Mouse (Mus musculus) neural tube, embryonic 14.5 days (tissue): ENCODE results near the gene Bmper. TPM values are rescaled to one million over a fixed set of nuclear protein-coding genes. Genes with fewer than 3 reads are reported as not detected.

Source experiments
- ATAC-seq: fragments of 200-750 bp; cut with Nextera tagmentation; 2 replicates; pipeline ENCODE4 v1.8.0; 2017; ENCODE audit warnings: low read depth, mild to moderate bottlenecking, moderate TSS enrichment, moderate library complexity
- H3K27ac ChIP-seq: fragments of 300-500 bp; sonication (generic); 2 replicates; pipeline ENCODE4 v1.5.1; 2014; ENCODE audit warnings: low read depth, mild to moderate bottlenecking, control low read depth, low read length, moderate library complexity, mixed read lengths
- H3K27me3 ChIP-seq: fragments of 300-500 bp; sonication (generic); 2 replicates; pipeline ENCODE4 v1.6.1; 2014; ENCODE audit warnings: low read length; ENCODE audit not compliant: control insufficient read depth, insufficient read depth
- H3K36me3 ChIP-seq: fragments of 300-500 bp; sonication (generic); 2 replicates; pipeline ENCODE4 v1.6.1; 2014; ENCODE audit warnings: low read length, mixed read lengths; ENCODE audit not compliant: control insufficient read depth, insufficient read depth
- H3K4me1 ChIP-seq: fragments of 300-500 bp; sonication (generic); 2 replicates; pipeline ENCODE4 v1.6.1; 2014; ENCODE audit warnings: low read length; ENCODE audit not compliant: control insufficient read depth, insufficient read depth
- H3K4me2 ChIP-seq: fragments of 300-500 bp; sonication (generic); 2 replicates; pipeline ENCODE4 v1.6.1; 2014; ENCODE audit warnings: mild to moderate bottlenecking, low read depth, low read length, control low read depth
- H3K4me3 ChIP-seq: fragments of 300-500 bp; sonication (generic); 2 replicates; pipeline ENCODE4 v1.5.1; 2014; ENCODE audit warnings: low read depth, low read length, control low read depth, mixed read lengths
- H3K9ac ChIP-seq: fragments of 300-500 bp; sonication (generic); replicated peaks from 2 replicates; pipeline ENCODE4 v1.6.1; 2014; ENCODE audit warnings: low read depth, mild to moderate bottlenecking, control low read depth, low read length, mixed read lengths
- H3K9me3 ChIP-seq: fragments of 300-500 bp; sonication (generic); 2 replicates; pipeline ENCODE4 v1.6.1; 2016; ENCODE audit warnings: low read length; ENCODE audit not compliant: control insufficient read depth
- WGBS: fragments of 180-500 bp; shearing (Covaris S2); extraction: QIAGEN DNeasy Blood & Tissue Kit; methylation state at CpG from one replicate; pipeline ENCODE4 v1.1.7; 2014; 5-methylcytosine and 5-hydroxymethylcytosine counted together
- polyA plus RNA-seq: library from polyadenylated mRNA; unstranded; fragments of >200 nt; fragmentation: Nextera tagmentation; extraction: Ambion mirVana; gene quantifications from 2 replicates; pipeline ENCODE4 v1.2.1, GENCODE M21; 2014

The Bmper gene
- polyA plus RNA-seq, 1 experiment from 2014 or later, result 10.4 TPM

GRCm38 (mm10) chr9:23485851-23486250 is 263.0 kb downstream of the Bmper start:
- H3K27ac ChIP-seq, result no peak overlapping the region
- 80% methylated on average over 4 of the region's 4 CpGs for WGBS
- H3K9ac ChIP-seq, result no peak overlapping the region
- H3K4me2 ChIP-seq, result no peak overlapping the region
- H3K27me3 ChIP-seq, result no peaks in the 10 kb centered on the region
- H3K4me1 ChIP-seq, result no peaks in the 10 kb centered on the region
- H3K9me3 ChIP-seq, result no peaks in the 10 kb centered on the region
- H3K36me3 ChIP-seq, result no peaks in the 10 kb centered on the region
- no peak overlapping the region for H3K4me3 ChIP-seq
- ATAC-seq, result no peak

GRCm38 (mm10) chr9:23486725-23487378 is 264.0 kb downstream of the Bmper start:
- no peak for ATAC-seq
- H3K27me3 ChIP-seq, result no peaks in the 10 kb centered on the region

GRCm38 (mm10) chr9:23488265-23488664 is 265.4 kb downstream of the Bmper start:
- H3K9ac ChIP-seq, result no peak overlapping the region
- WGBS, result 90% methylated on average over 5 of the region's 5 CpGs
- H3K27ac ChIP-seq, result no peak overlapping the region
- no peaks in the 10 kb centered on the region for H3K36me3 ChIP-seq
- ATAC-seq, result no peak
- no peaks in the 10 kb centered on the region for H3K9me3 ChIP-seq
- H3K27me3 ChIP-seq, result no peaks in the 10 kb centered on the region
- no peaks in the 10 kb centered on the region for H3K4me1 ChIP-seq
- H3K4me3 ChIP-seq, result no peak overlapping the region
- H3K4me2 ChIP-seq, result no peak overlapping the region

More at GRCm38 (mm10) chr9:23486725-23487378, 264.0 kb downstream of the Bmper start:
- Histone ChIP-seq H3K4me2 (no peak overlapping the region), H3K9me3 (no peaks in the 10 kb centered on the region), H3K4me1 (no peaks in the 10 kb centered on the region), H3K4me3 (no peak overlapping the region), H3K9ac (no peak overlapping the region), H3K27ac (no peak overlapping the region), H3K36me3 (no peaks in the 10 kb centered on the region)
- WGBS, result 43% methylated on average over 5 of the region's 5 CpGs

- no peaks in the 10 kb centered on the region for H3K4me1 ChIP-seq
- no peak overlapping the region for H3K9ac ChIP-seq
- H3K36me3 ChIP-seq, result no peaks in the 10 kb centered on the region
- WGBS, result 91% methylated on average over 4 of the region's 4 CpGs
- H3K27me3 ChIP-seq, result no peaks in the 10 kb centered on the region
- H3K27ac ChIP-seq, result no peak overlapping the region
- ATAC-seq, result no peak
- no peak overlapping the region for H3K4me3 ChIP-seq
- H3K4me2 ChIP-seq, result no peak overlapping the region
- H3K9me3 ChIP-seq, result no peaks in the 10 kb centered on the region
Observed at GRCm38 (mm10) chr9:23495400-23495799, 272.5 kb downstream of the Bmper start.

DNA sequence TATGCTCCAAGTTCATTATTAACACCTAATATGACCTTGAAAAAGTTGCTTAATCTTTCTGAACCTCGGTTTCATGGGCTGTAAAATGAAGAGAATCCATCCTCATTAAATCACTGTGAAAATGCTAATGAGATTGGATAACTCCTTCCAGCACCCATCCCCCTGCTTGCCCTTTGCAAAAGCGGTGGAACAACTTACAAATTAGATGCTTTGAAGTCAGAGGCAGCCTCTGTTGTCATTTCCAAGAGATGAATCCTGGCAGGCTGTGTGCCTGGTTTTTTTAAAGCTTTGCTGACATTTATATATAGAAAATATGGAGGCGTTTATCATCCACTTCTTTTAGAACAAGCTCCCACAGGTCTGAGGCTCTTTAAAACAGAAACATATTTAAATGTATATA is 274.8 kb downstream of the Bmper start:
- peak; percentile 34; the same call in 1 of the 2 replicates for ATAC-seq
- H3K27ac ChIP-seq, result no peak overlapping the region
- H3K27me3 ChIP-seq, result no peaks in the 10 kb centered on the region
- no peak overlapping the region for H3K4me2 ChIP-seq
- no peak overlapping the region for H3K4me3 ChIP-seq
- 25% methylated on average over 3 of the region's 3 CpGs for WGBS
- no peaks in the 10 kb centered on the region for H3K4me1 ChIP-seq
- no peaks in the 10 kb centered on the region for H3K36me3 ChIP-seq
- H3K9ac ChIP-seq, result no peak overlapping the region
- no peaks in the 10 kb centered on the region for H3K9me3 ChIP-seq

DNA sequence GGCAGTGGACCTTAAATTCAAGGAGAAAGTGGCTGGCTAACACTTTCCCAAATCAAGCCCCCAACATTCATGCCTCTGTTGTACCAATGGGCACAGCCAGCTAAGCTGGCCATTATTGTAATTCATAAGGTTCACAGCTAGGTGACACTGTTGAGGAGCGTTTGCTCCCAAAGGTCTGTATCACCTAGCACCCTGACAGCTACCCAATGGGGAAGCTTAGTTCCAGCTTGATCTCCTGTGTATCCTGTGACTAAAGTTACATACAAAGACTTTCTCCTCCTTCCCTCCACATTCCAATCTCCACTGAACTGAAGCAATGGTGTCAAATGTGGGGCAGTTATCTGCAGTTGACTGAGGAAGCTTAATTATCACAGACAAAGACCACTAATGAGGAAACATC is 311.0 kb downstream of the Bmper start:
- no peaks in the 10 kb centered on the region for H3K4me1 ChIP-seq
- 35% methylated on average over 1 of the region's 1 CpGs for WGBS
- no peaks in the 10 kb centered on the region for H3K36me3 ChIP-seq
- H3K27me3 ChIP-seq, result no peaks in the 10 kb centered on the region
- ATAC-seq, result no peak
- H3K9me3 ChIP-seq, result no peaks in the 10 kb centered on the region
- no peak overlapping the region for H3K9ac ChIP-seq
- H3K4me3 ChIP-seq, result no peak overlapping the region
- H3K27ac ChIP-seq, result no peak overlapping the region
- no peak overlapping the region for H3K4me2 ChIP-seq
